9 mouse cellular contexts compared by ENCODE assay signal in the genomic region with DNA sequence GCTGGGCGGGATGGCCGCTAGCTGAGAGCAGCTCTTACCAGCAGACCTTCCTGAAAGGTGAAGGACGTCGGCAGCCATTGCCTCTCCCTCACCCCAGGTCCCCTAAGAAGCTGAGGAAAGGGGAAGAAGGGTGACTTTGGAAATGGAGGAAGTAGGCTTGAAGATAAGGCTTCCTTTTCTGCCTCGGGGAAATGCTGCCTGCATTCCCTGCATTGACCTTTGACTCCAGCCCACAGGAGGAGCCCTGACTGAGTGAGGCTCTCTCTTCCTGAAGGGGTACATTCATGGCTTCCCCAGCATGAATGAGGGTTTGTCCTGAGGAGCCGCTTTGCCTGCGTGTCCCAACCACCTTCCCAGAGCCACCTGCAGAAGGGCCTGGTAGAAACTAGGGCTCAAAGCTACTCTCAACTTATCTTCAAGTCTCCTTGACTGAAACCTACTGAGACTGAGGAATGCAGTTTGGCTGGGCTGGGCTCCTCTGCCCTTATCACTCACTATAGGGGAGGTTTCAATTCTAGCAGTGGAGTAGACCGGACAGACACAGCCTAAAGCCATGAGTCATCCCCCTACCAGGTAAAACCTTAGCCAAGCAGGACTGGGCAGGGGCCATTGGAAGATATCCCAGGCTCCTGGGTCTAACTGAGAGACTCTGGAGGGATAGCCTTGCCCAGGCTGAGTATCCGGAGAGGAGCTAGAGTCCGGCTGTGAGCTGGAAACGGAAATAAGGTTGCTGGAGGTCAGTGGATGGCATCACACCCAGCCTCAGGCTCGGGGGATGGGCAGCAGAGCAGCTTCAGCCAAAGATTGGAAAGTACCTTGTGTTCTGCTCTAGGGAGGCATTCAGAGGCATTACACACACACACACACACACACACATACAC. TPM values are rescaled to one million over a fixed set of nuclear protein-coding genes. Genes with fewer than 3 reads are reported as not detected.
DNase-seq lines count a peak whose midpoint lies in the region; ATAC-seq and TF ChIP-seq lines count a peak whose summit lies in the region.
"Had no signal": no experiment of that assay in that cellular context is flagged by ENCODE, and none has a peak within 500 bp of the region (broad histone marks: within the 10 kb centered on the region; RNA-seq: fewer than 3 reads in every experiment).

No protein-coding gene starts in this region.

- H3K36me3 ChIP-seq in kidney, adult 2 months (ENCODE audit: control insufficient read depth, insufficient read depth, low read length): no peaks in the 10 kb centered on the region
- H3K36me3 ChIP-seq in lung, postnatal 0 days (ENCODE audit: insufficient read depth, low read length): no peaks in the 10 kb centered on the region
- H3K36me3 ChIP-seq in midbrain, embryonic 16.5 days (ENCODE audit: control insufficient read depth, insufficient read depth, low read length): no peaks in the 10 kb centered on the region

- H3K27me3 ChIP-seq in kidney, adult 2 months (replicated peaks; ENCODE audit: control insufficient read depth, insufficient read depth, low read length): no peaks in the 10 kb centered on the region
- no peaks in the 10 kb centered on the region for H3K27me3 ChIP-seq in lung, postnatal 0 days (replicated peaks; ENCODE audit: insufficient read depth, low read length)
- H3K27me3 ChIP-seq in midbrain, embryonic 16.5 days (ENCODE audit: control insufficient read depth, insufficient read depth, low read depth, low read length): no peaks in the 10 kb centered on the region

- peak; percentile 52 for DNase-seq in embryo, embryonic 9.5 days (ENCODE audit: extremely low spot score)
- no peak for DNase-seq in embryo, embryonic 10.5 days (ENCODE audit: low spot score)
- DNase-seq in gastrocnemius, postnatal 14 days: peak; percentile 48
- DNase-seq in kidney, adult 2 months: peak; percentile 49
- DNase-seq in lung, postnatal 0 days (ENCODE audit: low spot score): peak; percentile 93
- DNase-seq in urinary bladder, postnatal 36 days (ENCODE audit: low spot score in 2 of 2): peak; percentile 64 to 65
- no peak for DNase-seq in left cerebral cortex, postnatal 25 days (ENCODE audit: low spot score in 2 of 2)

- no peak for TF ChIP-seq CTCF in kidney, adult 2 months (conservative IDR thresholded peaks at IDR 0.05; ENCODE audit: insufficient read depth, insufficient read length, low read depth, low read length)
- peak; percentile 12; the same call in 1 of the 2 replicates for TF ChIP-seq CTCF in lung, postnatal 0 days (IDR thresholded peaks at IDR 0.05)

- H3K27ac ChIP-seq in kidney, adult 2 months (ENCODE audit: insufficient read depth, low read depth, low read length): no peak overlapping the region
- peak overlapping the region; percentile 94 for H3K27ac ChIP-seq in lung, postnatal 0 days (ENCODE audit: low read length)
- H3K27ac ChIP-seq in midbrain, embryonic 16.5 days (ENCODE audit: low read length): no peak overlapping the region

- intact Hi-C loops in gastrocnemius, postnatal 14 days (cut with DNase I; ENCODE audit: low total_unique reads): loop anchor here (5.0 kb wide), 1 partner anchor 33 kb away; no protein-coding TSS in a partner anchor
- intact Hi-C loops in left cerebral cortex, postnatal 25 days (cut with DNase I): no loop called here

- TF ChIP-seq EP300 in lung, postnatal 0 days (IDR thresholded peaks at IDR 0.05): peak; percentile 86

- 54% methylated on average over 12 of the region's 12 CpGs for WGBS in kidney, adult 2 months
- 22% methylated on average over 12 of the region's 12 CpGs for WGBS in lung, postnatal 0 days
- 66% methylated on average over 12 of the region's 12 CpGs for WGBS in midbrain, embryonic 16.5 days

- no peaks in the 10 kb centered on the region for H3K9me3 ChIP-seq in lung, postnatal 0 days (ENCODE audit: low read length)
- no peaks in the 10 kb centered on the region for H3K9me3 ChIP-seq in midbrain, embryonic 16.5 days (replicated peaks; ENCODE audit: control insufficient read depth, low read length, poor library complexity, severe bottlenecking)

- peak; percentile 95 for ATAC-seq in lung, postnatal 0 days
- ATAC-seq in midbrain, embryonic 16.5 days: no peak

- peak overlapping the region; percentile 20; the same call in 1 of the 2 replicates for H3K4me2 ChIP-seq in lung, postnatal 0 days (replicated peaks; ENCODE audit: low read depth, low read length)
- H3K4me2 ChIP-seq in midbrain, embryonic 16.5 days (ENCODE audit: low read length): no peak overlapping the region

- no peak overlapping the region for H3K4me3 ChIP-seq in kidney, adult 2 months (ENCODE audit: insufficient read depth, low read depth, low read length)
- H3K4me3 ChIP-seq in lung, postnatal 0 days (ENCODE audit: low read depth, low read length): no peak overlapping the region
- H3K4me3 ChIP-seq in midbrain, embryonic 16.5 days (ENCODE audit: low read depth, low read length): no peak overlapping the region
- H3K4me3 ChIP-seq: erythroblast, embryonic 14.5 days had no signal

- no peaks in the 10 kb centered on the region for H3K4me1 ChIP-seq in kidney, adult 2 months (ENCODE audit: control insufficient read depth, insufficient read depth, low read length)
- no peaks in the 10 kb centered on the region; the same call in 1 of the 2 replicates for H3K4me1 ChIP-seq in lung, postnatal 0 days (ENCODE audit: insufficient read depth, low read depth, low read length)
- H3K4me1 ChIP-seq in midbrain, embryonic 16.5 days (ENCODE audit: control insufficient read depth, insufficient read depth, low read length): no peaks in the 10 kb centered on the region

- H3K9ac ChIP-seq in lung, postnatal 0 days (replicated peaks; ENCODE audit: low read depth): no peak overlapping the region
- no peak overlapping the region for H3K9ac ChIP-seq in midbrain, embryonic 16.5 days (ENCODE audit: low read depth, low read length)

- no peak for TF ChIP-seq POLR2A in kidney, adult 2 months (IDR thresholded peaks at IDR 0.05; ENCODE audit: low read depth, low read length)

RNA-seq across cellular contexts. Expression of a gene that starts 18.5 kb away (rescaled TPM):
- total RNA-seq in gastrocnemius, postnatal 14 days (2021): 1 to 10 TPM; 2.5 to 2.7 TPM
- polyA plus RNA-seq in kidney, adult 2 months (2012; rRNA removed): 6.3 and 6.5 TPM in 2 replicates
- polyA plus RNA-seq in lung, postnatal 0 days (2015; fragmentation: Nextera tagmentation; extraction: Ambion mirVana): 25.2 and 33.9 TPM in 2 replicates
- polyA plus RNA-seq in midbrain, embryonic 16.5 days (2015; fragmentation: Nextera tagmentation; extraction: Ambion mirVana): 12.9 and 20.1 TPM in 2 replicates
- total RNA-seq in left cerebral cortex, postnatal 25 days (2021): 1 to 10 TPM; 6.7 to 9.9 TPM

RNA-seq across cellular contexts. Expression of a gene that starts 28.0 kb away (rescaled TPM):
- total RNA-seq in gastrocnemius, postnatal 14 days (2021): 10 to 100 TPM; 10.0 to 12.5 TPM
- 0.73 and 1.1 TPM in 2 replicates for polyA plus RNA-seq in kidney, adult 2 months (2012; rRNA removed)
- polyA plus RNA-seq in lung, postnatal 0 days (2015; fragmentation: Nextera tagmentation; extraction: Ambion mirVana): 21.4 and 25.2 TPM in 2 replicates
- 6.4 and 8.6 TPM in 2 replicates for polyA plus RNA-seq in midbrain, embryonic 16.5 days (2015; fragmentation: Nextera tagmentation; extraction: Ambion mirVana)
- 10 to 100 TPM; 16.7 to 17.7 TPM for total RNA-seq in left cerebral cortex, postnatal 25 days (2021)
- polyA plus RNA-seq: erythroblast, embryonic 14.5 days had no signal

Comparison
In these comparisons a context has a peak if more than half of its experiments do, and no peak if none do; other contexts are left out.
1. DNase-seq: peak in embryo, embryonic 9.5 days (single experiment), gastrocnemius, postnatal 14 days (single experiment), kidney, adult 2 months (single experiment), lung, postnatal 0 days (single experiment) and urinary bladder, postnatal 36 days (2 of 2); none in embryo, embryonic 10.5 days (single experiment) and left cerebral cortex, postnatal 25 days (0 of 2).